Mouse (Mus musculus): Measurements from ENCODE around the gene Nsrp1. TPM values are rescaled to one million over a fixed set of nuclear protein-coding genes. Genes with fewer than 3 reads are reported as not detected.
"Not testable (repeated sequence)": the region's sequence is repeated elsewhere in the genome, so short reads cannot be mapped to it uniquely, and the experiment has no call there.

The Nsrp1 gene
- total RNA-seq (2021) = 10 to 100 TPM; 18.7 to 20.9 TPM

- peak; percentile 96 to 97 for DNase-seq (ENCODE audit: low spot score in 2 of 2)
- intact Hi-C loops (cut with DNase I) = no loop called here
These were observed at the start of gene Nsrp1 for GRCm38 (mm10) chr11:77078273-77079134. Gene Nsrp1, minus strand, starts transcription at chr11:77078435.

GRCm38 (mm10) chr11:77111141-77111540 lies 32.9 kb upstream of the Nsrp1 start:
- DNase-seq (ENCODE audit: low spot score in 2 of 2) = no peak
- intact Hi-C loops (cut with DNase I) = no loop called here

GRCm38 (mm10) chr11:77108442-77108841 lies 30.2 kb upstream of the Nsrp1 start:
- intact Hi-C loops (cut with DNase I) = no loop called here

GRCm38 (mm10) chr11:77107872-77108271 lies 29.6 kb upstream of the Nsrp1 start:
- intact Hi-C loops (cut with DNase I); DNase-seq (ENCODE audit: low spot score in 2 of 2): not testable (repeated sequence)

More at GRCm38 (mm10) chr11:77108442-77108841, 30.2 kb upstream of the Nsrp1 start:
- DNase-seq (ENCODE audit: low spot score in 2 of 2) = no peak

- DNase-seq (ENCODE audit: low spot score in 2 of 2) = no peak
- intact Hi-C loops (cut with DNase I) = no loop called here
These were observed 28.7 kb upstream of the Nsrp1 start for GRCm38 (mm10) chr11:77106961-77107360.

- DNase-seq (ENCODE audit: low spot score in 2 of 2) = peak; percentile 76
- intact Hi-C loops (cut with DNase I) = loop anchor here (1.0 to 5.0 kb wide), 3 partner anchors 97 to 367 kb away; no protein-coding TSS in a partner anchor
These were observed 22.1 kb upstream of the Nsrp1 start for GRCm38 (mm10) chr11:77100137-77100937.

- DNase-seq (ENCODE audit: low spot score in 2 of 2) = no peak
- intact Hi-C loops (cut with DNase I) = no loop called here
These were observed 20.2 kb upstream of the Nsrp1 start for GRCm38 (mm10) chr11:77098332-77098972.

GRCm38 (mm10) chr11:77096991-77097390 lies 18.8 kb upstream of the Nsrp1 start:
- intact Hi-C loops (cut with DNase I) = no loop called here
- DNase-seq (ENCODE audit: low spot score in 2 of 2) = no peak

GRCm38 (mm10) chr11:77096581-77096980 lies 18.3 kb upstream of the Nsrp1 start:
- no peak for DNase-seq (ENCODE audit: low spot score in 2 of 2)
- intact Hi-C loops (cut with DNase I) = no loop called here

- DNase-seq (ENCODE audit: low spot score in 2 of 2) = no peak
- intact Hi-C loops (cut with DNase I) = no loop called here
These were observed 17.0 kb upstream of the Nsrp1 start for GRCm38 (mm10) chr11:77095206-77095605.

GRCm38 (mm10) chr11:77094136-77094535 lies 15.9 kb upstream of the Nsrp1 start:
- peak in 1 of 2 experiments; percentile 12 for DNase-seq (ENCODE audit: low spot score in 2 of 2)

GRCm38 (mm10) chr11:77093208-77093607 lies 15.0 kb upstream of the Nsrp1 start:
- peak in 1 of 2 experiments; percentile 8 for DNase-seq (ENCODE audit: low spot score in 2 of 2)
- intact Hi-C loops (cut with DNase I) = loop anchor here (2.0 kb wide), 1 partner anchor 96 kb away; no protein-coding TSS in a partner anchor

More at GRCm38 (mm10) chr11:77094136-77094535, 15.9 kb upstream of the Nsrp1 start:
- intact Hi-C loops (cut with DNase I) = no loop called here

GRCm38 (mm10) chr11:77089162-77089561 lies 10.9 kb upstream of the Nsrp1 start:
- intact Hi-C loops (cut with DNase I) = no loop called here
- no peak for DNase-seq (ENCODE audit: low spot score in 2 of 2)

- intact Hi-C loops (cut with DNase I) = no loop called here
- DNase-seq (ENCODE audit: low spot score in 2 of 2) = no peak
These were observed 8.8 kb upstream of the Nsrp1 start for GRCm38 (mm10) chr11:77087004-77087403.

GRCm38 (mm10) chr11:77084001-77084682 lies 5.9 kb upstream of the Nsrp1 start:
- no peak for DNase-seq (ENCODE audit: low spot score in 2 of 2)
- intact Hi-C loops (cut with DNase I) = no loop called here

- intact Hi-C loops (cut with DNase I) = no loop called here
- no peak for DNase-seq (ENCODE audit: low spot score in 2 of 2)
These were observed 1.1 kb upstream of the Nsrp1 start for GRCm38 (mm10) chr11:77079361-77079760.

- intact Hi-C loops (cut with DNase I) = no loop called here
- peak in 1 of 2 experiments; percentile 9 for DNase-seq (ENCODE audit: low spot score in 2 of 2)
These were observed 443 bp downstream of the Nsrp1 start for GRCm38 (mm10) chr11:77077792-77078191.

- intact Hi-C loops (cut with DNase I); DNase-seq (ENCODE audit: low spot score in 2 of 2): not testable (repeated sequence)
These were observed 904 bp downstream of the Nsrp1 start for GRCm38 (mm10) chr11:77077331-77077730.

- peak in 1 of 2 experiments; percentile 17 for DNase-seq (ENCODE audit: low spot score in 2 of 2)
- intact Hi-C loops (cut with DNase I) = loop anchor here (5.0 kb wide), 1 partner anchor 73 kb away; the partner anchor contains the start of gene Slc6a4
These were observed 7.5 kb downstream of the Nsrp1 start for GRCm38 (mm10) chr11:77070721-77071120.

All from left cerebral cortex, postnatal 25 days (tissue).